Mouse (Mus musculus) telencephalon, adult 2 months (tissue): ENCODE measurements at regions not wholly inside any gene's neighbourhood (a gene's known extent, or its start where the extent isn't known, plus 50 kb on each side); places are given as distances from the start of the nearest gene placed in this dataset.
"Not testable (repeated sequence)": the region's sequence is repeated elsewhere in the genome, so short reads cannot be mapped to it uniquely, and the experiment has no call there.

Experiments used
- DNase-seq: peaks from one replicate; pipeline ENCODE4 v3.0.0-alpha.2; 2011; ENCODE audit warnings: low read depth, low spot score

DNA sequence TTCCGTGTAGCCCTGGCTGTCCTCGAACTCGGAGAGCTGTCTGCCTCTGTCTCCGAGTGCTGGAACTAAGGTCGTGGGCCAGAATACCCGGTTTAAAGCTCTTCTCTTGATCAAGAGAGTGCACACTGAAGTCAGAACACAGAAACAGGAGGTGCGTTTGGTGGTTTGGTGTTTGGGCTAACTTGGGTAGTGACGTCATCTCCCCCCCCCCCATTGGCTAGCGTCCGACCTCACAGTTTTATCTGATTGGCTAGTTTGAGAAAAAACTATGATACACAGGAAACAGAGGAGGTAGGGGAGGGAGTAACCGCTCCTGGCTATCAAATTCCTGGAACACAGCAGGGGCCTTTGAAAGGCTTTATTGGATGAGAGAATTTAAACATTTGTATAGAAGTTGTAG lies 60.2 kb upstream of the Pim1 start:
- no peak for DNase-seq

DNA sequence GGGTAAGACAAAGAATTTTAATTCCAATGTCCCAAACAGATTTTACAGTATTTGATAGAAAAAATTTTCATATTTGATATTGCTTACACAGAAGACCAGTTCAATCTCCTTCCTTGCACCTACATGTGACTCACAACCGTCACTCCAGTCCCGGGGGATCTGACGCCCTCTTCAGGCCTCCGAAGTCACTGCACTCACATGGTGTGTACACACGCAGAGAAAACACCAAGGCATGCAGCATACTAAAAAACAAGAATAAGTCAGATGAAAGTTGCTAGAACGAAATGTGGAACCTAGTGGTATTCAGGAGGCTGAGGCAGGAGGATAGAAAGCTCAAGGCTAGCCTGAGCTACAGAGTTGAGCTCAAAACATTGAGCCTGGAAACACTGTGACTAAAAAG lies 59.7 kb upstream of the Pim1 start:
- no peak for DNase-seq

DNA sequence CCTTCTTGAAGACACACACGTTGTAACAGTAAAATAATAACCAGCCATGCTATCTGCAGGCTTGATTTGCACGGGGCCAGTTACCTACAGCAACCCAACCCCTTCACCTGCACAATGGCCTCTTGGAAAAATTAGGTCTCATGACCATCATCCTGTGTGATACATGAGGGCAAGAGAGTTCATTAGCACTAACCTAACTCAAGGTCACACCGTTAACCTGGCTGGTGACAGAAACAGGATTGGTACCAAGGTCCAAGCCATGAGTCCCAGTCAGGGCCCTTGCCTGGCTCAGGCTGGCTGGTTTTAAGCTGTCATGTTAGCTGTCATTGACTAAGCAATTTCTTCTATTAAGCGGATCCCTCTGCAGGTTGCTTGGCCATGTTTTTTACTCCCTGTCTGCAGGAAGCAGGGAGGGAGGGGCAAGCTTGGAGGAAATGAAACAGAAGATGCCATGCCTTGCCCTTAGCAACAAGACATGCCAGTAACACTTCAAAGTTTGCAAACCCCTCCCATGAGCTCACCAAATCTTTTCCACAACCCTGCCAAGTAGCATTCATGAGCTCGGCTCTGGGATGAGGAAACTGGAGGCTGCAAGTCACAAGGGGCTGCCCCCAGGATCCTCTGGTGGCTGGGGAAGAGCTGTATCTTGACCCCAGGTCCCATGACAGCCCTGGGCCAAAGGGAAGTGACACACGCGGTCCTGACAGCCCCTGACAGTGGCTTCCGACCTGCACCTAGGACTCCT lies 58.8 kb upstream of the Pim1 start:
- DNase-seq = no peak

- no peak for DNase-seq
Observed at GRCm38 (mm10) chr17:29432666-29433065, 57.9 kb upstream of the Pim1 start.

GRCm38 (mm10) chr17:29433370-29433769 lies 57.2 kb upstream of the Pim1 start:
- no peak for DNase-seq

DNA sequence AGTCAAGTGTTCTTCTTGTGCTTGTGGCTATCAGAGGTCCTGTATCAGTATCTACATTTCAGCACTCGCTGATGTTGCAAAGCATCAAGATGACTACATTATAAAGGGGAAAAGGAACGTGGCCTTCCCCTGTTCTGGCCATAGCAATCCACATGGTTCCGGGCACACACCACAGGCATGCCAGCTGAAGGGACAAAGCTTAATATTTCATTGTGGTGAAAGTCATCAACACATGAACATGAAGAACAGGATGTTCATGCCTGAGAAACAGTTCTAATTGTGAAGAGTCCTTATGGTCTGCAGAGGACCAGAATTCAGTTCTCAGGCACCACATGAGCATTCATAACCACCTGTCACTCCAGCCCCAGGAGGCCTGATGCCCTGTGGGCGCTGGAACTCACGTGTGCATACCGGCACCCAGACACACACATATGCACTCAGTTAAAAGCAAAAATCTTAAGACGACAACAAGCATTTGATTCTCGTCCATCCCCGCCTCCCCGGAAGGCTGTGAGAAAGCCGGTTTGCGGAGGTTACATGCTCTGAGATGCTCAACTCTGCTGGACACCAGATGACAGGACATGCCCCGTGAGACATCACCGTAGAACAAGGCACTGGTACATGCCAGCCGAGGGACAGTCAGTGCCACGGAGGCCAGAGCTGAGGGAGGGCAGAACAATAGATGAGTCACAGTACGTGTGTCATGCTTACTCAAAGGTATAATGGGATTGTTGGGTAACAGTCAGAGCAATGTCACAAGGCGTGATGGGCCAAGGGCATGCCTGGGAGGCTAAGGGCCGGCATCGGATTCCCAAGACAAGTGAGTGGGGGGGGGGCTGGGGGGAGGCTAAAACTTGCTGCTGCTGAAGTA lies 56.2 kb upstream of the Pim1 start:
- DNase-seq = no peak

- no peak for DNase-seq
Observed at GRCm38 (mm10) chr17:29435345-29436006, 55.1 kb upstream of the Pim1 start.

GRCm38 (mm10) chr17:29436484-29436870 lies 54.1 kb upstream of the Pim1 start:
- DNase-seq = not testable (repeated sequence)

- peak; percentile 55 for DNase-seq
Observed at GRCm38 (mm10) chr17:29436871-29437534, 53.5 kb upstream of the Pim1 start.

DNA sequence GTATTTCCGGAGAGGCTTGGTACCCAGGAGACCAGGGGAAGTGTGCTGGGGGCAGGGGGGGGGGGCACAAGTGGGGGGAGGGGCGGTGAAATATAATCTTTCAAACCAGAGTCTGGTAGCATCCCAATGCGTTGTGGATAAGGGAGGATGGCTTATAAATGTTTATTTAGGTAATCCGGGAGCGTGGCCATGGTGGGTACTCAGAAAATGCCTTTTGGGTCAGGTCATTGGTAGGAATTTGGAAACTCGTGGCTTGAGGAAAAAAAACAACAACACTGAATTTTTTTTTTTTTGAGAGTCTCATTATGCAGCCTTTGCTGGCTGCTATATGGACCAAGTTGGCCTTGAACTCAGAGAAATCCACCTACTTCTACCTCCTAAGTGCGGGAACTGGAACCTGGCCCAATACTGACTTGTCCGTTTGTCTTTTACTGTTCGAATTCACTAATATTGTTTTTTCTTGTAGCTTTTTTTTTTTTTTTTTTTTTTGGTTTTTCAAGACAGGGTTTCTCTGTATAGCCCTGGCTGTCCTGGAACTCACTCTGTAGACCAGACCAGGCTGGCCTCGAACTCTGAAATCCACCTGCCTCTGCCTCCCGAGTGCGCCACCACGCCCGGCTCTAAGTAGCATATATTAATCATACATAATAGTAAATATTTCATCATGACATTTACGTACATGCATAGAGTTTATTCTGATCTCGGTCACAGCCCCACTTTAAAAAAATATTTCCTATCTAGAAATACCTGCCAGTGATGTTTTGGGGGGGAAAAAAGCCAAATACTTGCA lies 52.8 kb upstream of the Pim1 start:
- no peak for DNase-seq

DNA sequence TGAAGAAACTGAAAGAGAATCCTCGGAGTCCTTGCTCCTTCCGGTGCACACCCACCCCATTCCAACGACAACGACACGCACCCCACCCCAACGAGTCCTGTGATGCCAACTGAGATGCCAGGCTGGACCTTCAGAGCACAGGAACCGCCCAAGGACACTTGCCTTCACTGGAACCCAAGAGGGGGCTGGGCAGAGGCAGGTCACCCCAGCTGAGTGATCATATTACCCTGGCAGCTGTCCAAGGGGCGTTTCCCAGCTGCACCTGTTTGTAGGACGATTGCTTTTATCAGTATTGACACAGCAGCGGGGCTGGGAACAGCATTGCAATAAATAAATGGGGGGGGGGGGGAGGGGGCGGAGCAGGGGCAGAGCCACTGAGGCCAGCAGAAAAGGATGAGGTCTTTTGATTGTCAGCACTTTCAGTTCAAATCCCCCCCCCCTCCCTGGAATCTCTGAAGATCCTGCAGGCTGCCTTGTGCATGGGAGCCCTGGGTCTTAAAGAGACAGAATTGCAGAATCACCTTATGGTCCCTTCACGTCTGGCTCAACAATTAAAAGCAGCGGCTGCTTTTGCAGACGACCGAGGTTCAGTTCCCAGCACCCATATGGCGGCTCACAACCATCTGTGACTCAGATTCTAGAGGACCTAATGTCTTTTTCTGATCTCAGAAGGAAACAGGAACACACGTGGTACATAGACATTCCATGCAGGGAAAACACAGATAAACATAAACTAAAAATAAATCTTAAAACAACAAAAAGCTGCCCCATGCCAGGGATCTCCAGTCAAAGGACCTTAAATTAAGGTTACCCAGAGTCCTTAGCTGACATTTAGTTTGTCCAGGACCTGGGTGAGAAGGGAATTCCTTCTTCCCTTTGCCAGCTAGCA lies 52.0 kb upstream of the Pim1 start:
- no peak for DNase-seq

- no peak for DNase-seq
Observed at GRCm38 (mm10) chr17:29439992-29440391, 50.6 kb upstream of the Pim1 start.

GRCm38 (mm10) chr17:29440490-29440889 lies 50.1 kb upstream of the Pim1 start:
- no peak for DNase-seq
